Mouse (Mus musculus): ENCODE results near the gene Slc7a6.

GRCm38 (mm10) chr8:106232751-106233150 lies 64.1 kb downstream of the Slc7a6 start:
- TF ChIP-seq POLR2A (IDR thresholded peaks at IDR 0.05; ENCODE audit: low read depth, low read length) (no peak), CTCF (IDR thresholded peaks at IDR 0.05; ENCODE audit: extremely low read depth, insufficient read depth, insufficient read length, insufficient replicate concordance) (no peak)
